Mouse (Mus musculus) mammary gland, adult 2 months (tissue): ENCODE results near the gene Olfr101. TPM values are rescaled to one million over a fixed set of nuclear protein-coding genes. Genes with fewer than 3 reads are reported as not detected.

ENCODE experiments used
- polyA plus RNA-seq: library from polyadenylated mRNA; depleted of rRNA; stranded (reverse); fragments of >200 nt; gene quantifications from 2 replicates; pipeline ENCODE4 v1.2.3, GENCODE M21; 2012; ENCODE audit warnings: low replicate concordance; rRNA removed

Olfr101 gene
- polyA plus RNA-seq: not detected in 2 replicates

GRCm38 (mm10) chr17:37304213-37304612 is at the start of gene Olfr101:
Olfr101 (minus strand) TSS chr17:37304313.

DNA sequence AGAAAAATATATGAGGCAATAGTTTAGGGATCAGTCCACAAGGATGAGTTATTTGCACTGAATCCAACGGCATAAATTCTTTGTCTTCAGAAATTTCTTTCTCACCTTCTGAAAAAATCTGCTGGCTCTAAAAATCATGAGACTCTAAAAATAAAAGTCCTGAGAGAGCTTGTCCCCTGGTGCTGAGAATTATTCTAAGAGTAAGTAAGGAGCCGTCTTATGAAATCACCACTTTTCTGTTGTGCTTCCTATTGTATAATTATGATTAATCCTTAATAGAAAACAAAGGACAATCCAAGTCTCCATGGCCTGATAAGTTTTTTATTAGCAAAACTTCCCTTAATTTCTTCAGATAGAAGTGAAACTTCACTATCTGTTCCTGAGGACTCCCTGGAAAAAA is 35.5 kb upstream of the Olfr101 start, which contains the start of gene Olfr103:
TSS of gene Olfr103 (minus strand) at position 101 of the 400 bp plus-strand sequence.

DNA sequence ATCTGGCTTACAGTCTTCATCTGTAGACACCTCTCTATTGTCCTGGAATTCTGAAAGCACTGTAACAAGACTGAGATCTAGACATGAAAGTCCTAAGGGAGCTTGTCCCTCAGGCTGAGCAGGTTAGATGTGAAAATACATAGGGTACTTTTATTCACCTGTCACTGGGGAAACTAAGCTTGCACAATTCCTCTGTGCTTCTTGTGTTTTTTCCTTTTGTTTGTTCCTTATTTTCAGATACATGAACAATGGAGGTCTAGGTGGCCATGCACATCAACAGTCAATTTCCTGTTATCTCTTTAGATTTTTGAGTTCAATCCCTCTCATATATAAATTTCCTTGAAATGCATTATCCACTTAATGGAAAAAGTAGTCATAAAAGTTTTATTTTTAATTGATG is 12.8 kb upstream of the Olfr101 start, which contains the start of gene Olfr102:
TSS of gene Olfr102 (minus strand) at position 101 of the 400 bp plus-strand sequence.

GRCm38 (mm10) chr17:37283360-37283759 is 20.8 kb downstream of the Olfr101 start, which contains the start of gene Olfr99:
Olfr99 (minus strand) TSS chr17:37283460.

DNA sequence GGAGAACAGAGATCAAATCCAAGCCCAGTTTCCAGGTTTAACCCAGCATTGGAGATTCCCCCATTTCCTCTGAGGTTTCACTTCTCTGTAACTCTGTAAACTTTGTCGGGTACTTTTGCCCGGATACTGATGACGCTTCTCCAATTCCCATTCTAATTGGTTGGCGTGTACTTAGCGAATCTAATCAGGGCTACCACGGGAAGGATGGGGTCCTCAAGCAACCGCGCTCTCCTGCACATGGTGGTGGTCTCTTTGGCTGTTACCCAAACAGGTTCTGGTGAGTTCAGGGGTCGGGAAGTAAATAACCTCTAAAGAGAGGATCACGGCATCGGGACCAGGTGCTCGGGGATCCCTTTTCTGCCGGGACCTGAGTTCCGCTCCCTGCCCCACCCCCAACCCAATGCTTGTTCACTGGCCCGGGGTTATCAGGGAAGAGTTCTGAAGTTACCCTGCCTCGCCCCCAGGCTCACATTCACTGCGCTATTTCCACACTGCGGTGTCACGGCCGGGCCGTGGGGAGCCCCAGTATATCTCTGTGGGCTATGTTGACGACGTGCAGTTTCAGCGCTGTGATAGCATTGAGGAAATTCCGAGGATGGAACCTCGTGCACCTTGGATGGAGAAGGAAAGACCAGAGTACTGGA is 33.9 kb downstream of the Olfr101 start, which contains the start of gene H2-M3:
TSS of gene H2-M3 (plus strand) at position 163 of the 644 bp plus-strand sequence.

GRCm38 (mm10) chr17:37263626-37264025 is 40.5 kb downstream of the Olfr101 start, which contains the start of gene Olfr98:
Olfr98 (minus strand) TSS chr17:37263749.

Other genes with a start within 250 kb of the Olfr101 start
- not detected in 2 replicates for gene Olfr90, start 215.8 kb downstream of the Olfr101 start, polyA plus RNA-seq
- not detected in 2 replicates for gene Olfr91, start 206.0 kb downstream of the Olfr101 start, polyA plus RNA-seq
- gene Olfr92, start 184.2 kb downstream of the Olfr101 start, polyA plus RNA-seq: not detected in 2 replicates
- not detected in 2 replicates for gene Olfr93, start 142.8 kb downstream of the Olfr101 start, polyA plus RNA-seq
- gene Ubd, start 110.4 kb downstream of the Olfr101 start, polyA plus RNA-seq: 4.3 and 5.8 TPM in 2 replicates
- not detected in 2 replicates for gene Olfr94, start 103.3 kb downstream of the Olfr101 start, polyA plus RNA-seq
- not detected in 2 replicates for gene Olfr95, start 91.2 kb downstream of the Olfr101 start, polyA plus RNA-seq
- gene Olfr96, start 84.2 kb downstream of the Olfr101 start, polyA plus RNA-seq: not detected in 2 replicates
- not detected in 2 replicates for gene Olfr97, start 67.0 kb downstream of the Olfr101 start, polyA plus RNA-seq
- gene Olfr98, start 40.6 kb downstream of the Olfr101 start, polyA plus RNA-seq: not detected in 2 replicates
- 16.8 and 24.2 TPM in 2 replicates for gene H2-M3, start 34.1 kb downstream of the Olfr101 start, polyA plus RNA-seq
- not detected in 2 replicates for gene Olfr99, start 20.9 kb downstream of the Olfr101 start, polyA plus RNA-seq
- gene Olfr102, start 12.7 kb upstream of the Olfr101 start, polyA plus RNA-seq: not detected in 2 replicates
- gene Olfr103, start 35.4 kb upstream of the Olfr101 start, polyA plus RNA-seq: not detected in 2 replicates
- not detected in 2 replicates for gene Olfr104-ps, start 55.3 kb upstream of the Olfr101 start, polyA plus RNA-seq
- gene Olfr105-ps, start 74.7 kb upstream of the Olfr101 start, polyA plus RNA-seq: not detected in 2 replicates
- not detected in 2 replicates for gene Olfr106-ps, start 86.1 kb upstream of the Olfr101 start, polyA plus RNA-seq
- gene Olfr107, start 94.9 kb upstream of the Olfr101 start, polyA plus RNA-seq: not detected in 2 replicates
- not detected in 2 replicates for gene Olfr108, start 141.2 kb upstream of the Olfr101 start, polyA plus RNA-seq
- not detected in 2 replicates for gene Olfr109, start 154.6 kb upstream of the Olfr101 start, polyA plus RNA-seq
- 13.9 and 17.2 TPM in 2 replicates for gene H2-M2, start 179.2 kb upstream of the Olfr101 start, polyA plus RNA-seq
- 0.19 and 0.23 TPM in 2 replicates for gene Olfr110, start 188.2 kb upstream of the Olfr101 start, polyA plus RNA-seq
- gene Olfr111, start 203.7 kb upstream of the Olfr101 start, polyA plus RNA-seq: 0.22 and 0.52 TPM in 2 replicates